Mouse (Mus musculus) gastrocnemius, adult 18-20 months (tissue): ENCODE measurements around the gene Ncaph. TPM values are rescaled to one million over a fixed set of nuclear protein-coding genes. Genes with fewer than 3 reads are reported as not detected.
"Not testable (repeated sequence)": the region's sequence is repeated elsewhere in the genome, so short reads cannot be mapped to it uniquely, and the experiment has no call there.

Experiments
- DNase-seq: peaks from one replicate; pipeline ENCODE4 v3.0.0; 2021; ENCODE audit warnings: low spot score
- total RNA-seq, 2 experiments: library from RNA; stranded (reverse); gene quantifications; 2 replicates each; pipeline ENCODE4 v1.2.3; 2021

Ncaph gene
- total RNA-seq, 2 experiments from 2014 or later, result 0.50 to 0.66 TPM

DNA sequence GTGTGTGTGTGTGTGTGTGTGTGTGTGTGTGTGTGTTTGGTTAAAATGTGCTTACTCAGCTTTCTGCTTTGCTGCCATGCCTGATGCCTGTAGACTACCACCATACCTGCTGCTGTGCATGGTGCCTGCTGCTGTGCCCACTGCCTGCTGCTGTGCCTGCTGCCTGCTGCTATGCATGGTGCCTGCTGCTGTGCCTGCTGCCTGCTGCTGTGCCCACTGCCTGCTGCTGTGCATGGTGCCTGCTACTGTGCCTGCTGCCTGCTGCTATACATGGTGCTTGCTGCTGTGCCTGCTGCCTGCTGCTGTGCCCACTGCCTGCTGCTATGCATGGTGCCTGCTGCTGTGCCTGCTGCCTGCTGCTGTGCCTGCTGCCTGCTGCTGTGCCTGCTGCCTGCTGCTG lies 43.6 kb downstream of the Ncaph start:
- not testable (repeated sequence) for DNase-seq

DNA sequence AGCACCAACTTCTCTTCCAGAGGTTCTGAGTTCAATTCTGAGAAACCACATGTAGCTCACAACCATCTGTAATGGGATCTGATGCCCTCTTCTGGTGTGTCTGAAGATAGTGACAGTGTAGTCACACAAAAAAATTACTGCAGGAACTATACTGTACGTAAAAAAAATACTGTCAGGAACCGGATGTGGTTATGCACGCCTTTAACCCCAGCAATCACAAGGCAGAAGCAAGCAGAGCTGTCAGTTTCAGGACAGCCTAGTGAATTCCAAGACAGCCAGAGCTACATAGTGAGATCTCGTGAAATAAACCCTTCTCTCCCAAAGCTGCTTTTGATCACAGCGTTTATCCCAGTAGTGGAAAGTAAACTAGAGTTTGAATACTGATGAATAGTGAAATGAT lies 47.5 kb downstream of the Ncaph start:
- DNase-seq, result no peak

DNA sequence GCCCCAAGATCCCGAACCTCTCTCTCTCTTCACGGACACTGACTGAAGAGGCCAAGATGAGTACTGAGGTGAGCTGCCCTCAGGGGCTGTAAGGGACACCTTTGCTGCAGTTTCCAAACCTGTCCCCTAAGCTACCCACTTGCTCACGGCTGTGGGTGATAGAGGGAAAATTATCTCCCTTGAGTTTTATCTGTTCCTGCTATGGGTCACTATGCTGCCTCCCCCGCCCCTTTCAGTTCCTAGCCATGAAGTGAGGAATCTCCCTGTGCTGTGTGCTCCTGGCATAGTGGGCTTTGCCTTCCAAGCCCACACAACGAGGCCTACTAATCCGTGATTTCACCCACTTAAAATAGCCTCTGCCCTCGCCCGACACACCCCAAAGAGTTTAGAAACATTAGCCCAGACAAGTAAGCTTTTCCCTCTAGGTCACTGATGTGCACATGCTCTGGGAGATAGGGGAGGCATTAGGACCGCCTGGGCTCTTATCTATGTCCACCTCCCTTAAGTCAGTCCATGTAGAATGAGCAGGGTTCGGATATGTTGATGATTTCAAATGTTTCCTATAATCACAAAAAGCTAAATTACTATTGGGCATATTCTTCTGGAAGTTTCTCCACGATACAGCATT lies 53.0 kb downstream of the Ncaph start:
- no peak for DNase-seq

DNA sequence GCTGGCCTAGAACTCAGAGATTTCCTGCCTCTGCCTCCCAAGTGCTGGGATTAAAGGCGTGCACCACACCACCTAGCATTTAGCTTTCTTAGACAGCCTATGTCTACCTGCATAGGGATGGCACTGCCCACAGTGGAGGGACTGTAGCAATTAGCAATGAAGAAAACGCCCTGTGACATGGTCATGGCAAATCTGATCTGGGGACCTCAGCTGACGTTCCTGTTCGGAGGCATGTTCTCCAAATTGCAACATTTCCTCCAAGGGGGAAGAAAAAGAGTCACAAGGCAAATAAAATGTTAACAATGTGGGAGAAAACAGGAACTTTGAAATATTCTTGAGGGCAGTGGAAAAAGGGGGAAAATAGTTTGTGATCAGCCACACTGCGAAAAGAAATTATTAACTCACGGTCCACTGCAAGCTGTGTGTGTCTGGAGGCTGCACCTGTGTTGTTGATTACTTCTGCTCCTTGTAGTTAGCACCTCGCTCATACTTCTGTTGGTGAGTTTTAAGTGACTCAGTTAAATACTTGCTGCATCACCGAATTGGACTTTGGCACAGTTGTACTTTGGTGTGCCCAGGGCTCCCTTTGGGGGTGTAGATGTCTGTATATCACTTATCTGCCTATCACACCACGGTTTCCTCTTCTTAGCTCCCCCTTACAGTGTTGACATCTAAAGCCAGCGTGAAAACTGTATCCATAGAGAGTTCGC lies 53.7 kb downstream of the Ncaph start:
- DNase-seq, result no peak

DNA sequence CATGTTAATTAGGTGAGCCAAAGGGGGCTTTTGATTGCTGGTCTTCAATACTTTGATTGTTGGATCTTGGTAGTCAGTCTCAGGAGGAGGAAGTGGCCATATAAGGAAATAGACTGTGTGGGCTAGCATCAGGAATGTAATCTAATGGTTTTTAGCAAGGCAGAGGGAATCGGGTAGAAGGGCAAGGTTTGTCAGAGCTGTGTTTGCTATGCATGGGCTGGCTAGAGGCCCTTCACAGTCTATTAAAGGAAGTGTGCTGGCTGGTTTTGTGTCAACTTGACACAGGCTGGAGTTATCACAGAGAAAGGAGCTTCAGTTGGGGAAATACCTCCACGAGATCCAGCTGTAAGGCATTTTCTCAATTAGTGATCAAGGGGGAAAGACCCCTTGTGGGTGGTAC lies 54.7 kb downstream of the Ncaph start:
- DNase-seq, result not testable (repeated sequence)

DNA sequence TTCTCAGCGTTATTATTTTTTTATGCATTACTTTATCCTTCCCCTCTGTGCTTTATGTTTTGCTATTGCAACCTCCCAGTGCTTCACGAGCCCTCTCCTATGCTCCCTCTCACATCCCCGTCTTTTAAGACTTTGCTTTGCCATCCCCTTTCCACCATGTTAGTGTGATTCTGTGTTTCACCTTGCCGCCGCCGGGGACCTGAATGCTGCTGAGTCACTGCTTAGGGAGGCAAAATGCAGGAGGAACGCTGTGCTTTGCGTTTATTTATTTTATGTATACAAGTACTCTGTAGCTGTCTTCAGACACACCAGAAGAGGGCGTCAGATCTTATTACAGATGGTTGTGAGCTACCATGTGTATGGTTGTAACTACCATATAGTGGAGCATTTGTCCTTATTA lies 56.1 kb downstream of the Ncaph start:
- DNase-seq, result no peak

DNA sequence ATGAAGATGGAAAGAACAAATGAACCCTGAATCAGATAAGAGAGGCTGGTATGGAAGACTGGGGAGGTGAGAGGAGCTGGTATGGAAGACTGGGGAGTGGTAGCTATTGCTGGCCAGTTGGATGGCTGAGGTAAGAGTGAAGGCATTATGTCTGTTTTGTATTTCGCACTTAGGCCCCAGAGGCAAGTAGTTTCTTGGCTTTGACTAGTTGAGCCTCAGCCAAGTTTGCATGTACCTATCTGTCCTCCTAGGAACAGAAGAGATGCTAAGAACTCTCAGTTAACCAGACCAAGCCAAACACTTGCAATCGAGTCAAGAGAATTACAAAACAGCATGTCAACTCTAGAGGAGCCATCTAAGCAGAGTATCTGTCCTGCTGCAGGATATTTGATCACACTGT lies 59.6 kb downstream of the Ncaph start:
- DNase-seq, result no peak

DNA sequence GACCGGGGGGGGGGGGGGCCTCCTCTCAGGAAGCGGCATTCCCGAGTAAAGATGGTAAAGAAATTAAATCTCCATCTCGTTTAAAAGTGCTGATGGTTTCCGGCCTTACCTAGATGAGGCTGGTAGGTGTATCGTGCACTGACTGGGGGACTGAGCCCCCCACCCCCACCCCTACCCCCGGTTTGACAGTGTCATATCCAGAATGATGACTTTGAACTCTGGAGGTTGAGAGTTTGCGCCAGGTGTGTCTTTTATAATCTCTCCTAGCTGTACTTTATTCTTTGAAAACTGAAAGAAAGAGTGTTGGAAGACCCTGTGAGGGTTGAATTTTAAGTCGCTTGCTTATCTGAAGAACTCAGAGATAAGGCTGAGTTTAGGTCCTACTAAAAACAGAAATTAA lies 62.9 kb downstream of the Ncaph start:
- DNase-seq, result no peak

DNA sequence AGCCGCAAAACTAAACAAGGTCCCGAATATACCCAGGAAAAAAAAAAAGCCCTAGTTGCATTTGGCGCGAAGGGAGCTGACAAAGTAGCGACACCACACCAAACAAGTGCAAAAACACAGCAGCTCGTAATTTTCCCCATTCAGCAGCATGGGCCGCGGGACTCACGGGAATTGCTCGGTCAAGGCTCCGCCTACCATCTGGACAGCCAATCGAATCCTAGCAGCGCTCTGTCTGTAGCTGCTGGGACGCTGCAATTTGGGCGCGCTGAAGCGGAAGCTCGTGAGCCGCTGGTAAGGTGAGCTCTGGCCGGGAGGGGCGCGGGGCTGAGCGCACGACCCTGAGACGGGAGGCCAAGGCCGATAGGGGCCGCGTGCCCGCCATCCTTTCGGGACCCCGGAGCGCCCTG lies 63.3 kb downstream of the Ncaph start, which contains the start of gene Blvra:
Gene Blvra, plus strand, starts transcription at position 231 of the 407 bp plus-strand sequence.
- DNase-seq, result peak; percentile 88

DNA sequence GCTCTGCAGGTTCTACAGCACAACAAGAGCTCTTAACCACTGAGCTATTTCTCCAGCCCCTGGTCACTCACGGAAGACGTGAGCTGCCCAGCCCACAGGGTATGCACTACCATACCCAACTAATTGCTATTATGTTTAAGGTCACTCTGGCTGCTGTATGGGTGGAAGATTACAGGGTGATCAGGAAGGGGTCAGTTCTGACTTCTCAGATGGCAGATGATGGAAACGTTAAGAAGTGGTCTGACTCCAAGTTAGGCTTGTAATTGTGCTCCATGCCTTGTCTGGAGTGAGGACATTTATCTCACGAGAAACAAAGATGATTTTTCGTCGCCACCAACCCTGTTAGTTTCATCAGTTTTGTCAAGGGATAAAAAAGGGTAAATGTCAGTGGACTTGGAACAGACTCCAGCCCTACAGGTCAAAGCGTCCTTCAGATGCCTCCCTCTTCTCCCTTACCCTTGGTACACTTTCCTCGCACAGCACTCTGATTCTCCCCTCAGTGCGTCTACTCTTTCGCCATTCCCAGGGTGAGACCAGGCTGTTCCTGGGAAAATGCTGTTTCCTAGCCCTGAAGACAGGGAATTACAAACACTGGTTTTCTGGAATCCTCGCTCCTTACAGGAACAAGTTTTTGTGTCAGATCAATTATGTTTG lies 63.8 kb downstream of the Ncaph start:
- no peak for DNase-seq

DNA sequence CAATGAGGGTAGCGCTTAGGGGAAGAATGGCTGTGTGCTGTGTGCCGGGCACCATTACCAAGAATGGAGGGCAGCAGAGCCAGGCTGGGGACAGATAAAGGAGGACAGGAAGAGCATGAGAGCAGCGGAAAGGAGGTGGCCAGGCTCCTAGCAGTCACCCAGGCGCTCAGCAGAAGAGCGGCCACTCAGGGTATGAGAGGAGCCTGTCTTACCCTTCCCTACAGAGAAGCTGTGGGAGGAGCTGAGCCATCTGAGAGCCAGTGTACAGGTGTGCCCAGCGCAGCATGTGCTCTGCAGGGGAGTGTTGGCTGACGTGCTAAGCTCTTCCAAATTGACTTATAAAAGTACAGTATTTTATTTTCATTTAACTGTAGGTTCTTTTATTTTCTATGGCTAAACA lies 64.9 kb downstream of the Ncaph start:
- no peak for DNase-seq

DNA sequence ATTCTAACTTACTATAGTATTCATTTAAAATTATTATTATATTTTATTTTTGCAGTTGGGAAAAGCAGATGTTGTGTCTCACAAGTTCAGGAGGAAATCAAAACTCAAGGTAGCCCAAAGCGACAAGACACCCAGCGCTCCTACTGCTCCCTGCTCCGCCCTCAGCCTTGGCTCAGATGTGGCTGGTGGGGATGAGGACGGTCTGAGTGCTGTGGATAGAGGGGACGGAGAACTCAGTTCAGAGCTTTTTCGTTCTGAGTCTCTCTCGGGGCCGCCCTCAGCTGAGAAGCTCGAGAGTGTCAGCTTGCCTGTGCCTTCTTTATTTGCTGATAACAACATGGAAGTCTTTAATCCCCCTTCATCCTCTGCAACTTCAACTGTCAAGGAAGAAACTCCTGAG lies 72.3 kb downstream of the Ncaph start:
- DNase-seq, result no peak

Other genes with a start within 250 kb of the Ncaph start
- 10 to 100 TPM; 67.1 to 69.8 TPM for gene Sppl2a, start 200.7 kb downstream of the Ncaph start, total RNA-seq
- gene Ap4e1, start 125.2 kb downstream of the Ncaph start, total RNA-seq, result 10 to 100 TPM in 1 of 2 experiments, 1 to 10 TPM in 1; 8.8 to 10.0 TPM
- 10 to 100 TPM; 12.8 to 13.4 TPM for gene Blvra, start 63.3 kb downstream of the Ncaph start, total RNA-seq
- 1 to 10 TPM; 3.6 to 7.6 TPM for gene Itpripl1, start 9.5 kb upstream of the Ncaph start, total RNA-seq
- gene 1810024B03Rik, start 74.3 kb upstream of the Ncaph start, total RNA-seq, result under 1 TPM; 0.71 to 0.97 TPM
- gene Snrnp200, start 74.4 kb upstream of the Ncaph start, total RNA-seq, result 10 to 100 TPM; 47.2 TPM
- 10 to 100 TPM; 51.0 to 55.1 TPM for gene Ciao1, start 113.9 kb upstream of the Ncaph start, total RNA-seq
- 10 to 100 TPM; 22.2 to 28.1 TPM for gene Tmem127, start 114.0 kb upstream of the Ncaph start, total RNA-seq
- 100 to 1,000 TPM; 107 to 134 TPM for gene Stard7, start 136.3 kb upstream of the Ncaph start, total RNA-seq
- gene Dusp2, start 202.2 kb upstream of the Ncaph start, total RNA-seq, result under 1 TPM; 0.37 to 1.00 TPM
- gene Astl, start 204.7 kb upstream of the Ncaph start, total RNA-seq, result not detected
- gene Adra2b, start 229.3 kb upstream of the Ncaph start, total RNA-seq, result under 1 TPM; 0.40 to 0.71 TPM